Mouse (Mus musculus): ENCODE measurements at regions not wholly inside any gene's neighbourhood (a gene's known extent, or its start where the extent isn't known, plus 50 kb on each side); places are given as distances from the start of the nearest gene placed in this dataset.

- no peak for DNase-seq
Observed at GRCm38 (mm10) chr2:169019037-169019436, 63.6 kb upstream of the Zfp64 start.

GRCm38 (mm10) chr2:169010271-169010670 lies 54.9 kb upstream of the Zfp64 start:
- no peak for DNase-seq

GRCm38 (mm10) chr2:169008756-169009155 lies 53.4 kb upstream of the Zfp64 start:
- peak; percentile 49 for DNase-seq

- no peak for DNase-seq
Observed at GRCm38 (mm10) chr2:169008333-169008732, 52.9 kb upstream of the Zfp64 start.

GRCm38 (mm10) chr2:169006549-169006948 lies 51.2 kb upstream of the Zfp64 start:
- no peak for DNase-seq

- no peak for DNase-seq
Observed at GRCm38 (mm10) chr2:169005810-169006209, 50.4 kb upstream of the Zfp64 start.
